Mouse (Mus musculus) ES-Bruce4 (cell line): ENCODE results near the gene Tspan17. TPM values are rescaled to one million over a fixed set of nuclear protein-coding genes. Genes with fewer than 3 reads are reported as not detected.
A peak's percentile ranks its signal among the peaks of the same experiment; 100 is the strongest.

Experiments
- H3K27ac ChIP-seq: 2 replicates; pipeline ENCODE4 v1.5.1; 2012; ENCODE audit warnings: low read length, inconsistent platforms; ENCODE audit not compliant: insufficient read depth
- H3K27me3 ChIP-seq: 2 replicates; pipeline ENCODE4 v1.6.1; 2012; ENCODE audit warnings: mild to moderate bottlenecking, low read length, inconsistent platforms; ENCODE audit not compliant: control insufficient read depth, poor library complexity, insufficient read depth, severe bottlenecking
- H3K36me3 ChIP-seq: 2 replicates; pipeline ENCODE4 v1.6.1; 2012; ENCODE audit warnings: inconsistent platforms, mild to moderate bottlenecking, low read length, moderate library complexity; ENCODE audit not compliant: control insufficient read depth, poor library complexity, insufficient read depth, severe bottlenecking
- H3K4me1 ChIP-seq: one replicate; pipeline ENCODE4 v1.8.1; 2011; ENCODE audit warnings: low read length; ENCODE audit not compliant: control insufficient read depth, insufficient read depth
- H3K4me3 ChIP-seq: 2 replicates; pipeline ENCODE4 v1.5.1; 2011; ENCODE audit warnings: low read depth, mild to moderate bottlenecking, low read length
- H3K9ac ChIP-seq: 2 replicates; pipeline ENCODE4 v1.6.1; 2012; ENCODE audit warnings: low read depth, mild to moderate bottlenecking, inconsistent platforms; ENCODE audit not compliant: poor library complexity, severe bottlenecking
- H3K9me3 ChIP-seq: replicated peaks from 2 replicates; pipeline ENCODE4 v1.6.1; 2012; ENCODE audit warnings: mild to moderate bottlenecking, low read length, inconsistent platforms; ENCODE audit not compliant: control insufficient read depth, poor library complexity, insufficient read depth, severe bottlenecking
- CTCF ChIP-seq: IDR thresholded peaks from one replicate; pipeline ENCODE4 v1.8.1; 2011; ENCODE audit warnings: low read depth, low read length
- EP300 ChIP-seq: IDR thresholded peaks from 2 replicates; pipeline ENCODE4 v1.6.1; 2011; ENCODE audit warnings: low read depth, low read length; ENCODE audit not compliant: insufficient read depth
- POLR2A ChIP-seq: IDR thresholded peaks from one replicate; pipeline ENCODE4 v1.8.1; 2011; ENCODE audit warnings: low read length; ENCODE audit not compliant: insufficient read depth
- polyA plus RNA-seq: library from polyadenylated mRNA; stranded (reverse); fragments of >200 nt; gene quantifications from 2 replicates; pipeline ENCODE4 v1.2.4, GENCODE M21; 2011; ENCODE audit warnings: low read depth; ENCODE audit not compliant: missing spikeins, insufficient read depth, insufficient read length

Gene Tspan17
- polyA plus RNA-seq, 1 experiment: 12.3 TPM

DNA sequence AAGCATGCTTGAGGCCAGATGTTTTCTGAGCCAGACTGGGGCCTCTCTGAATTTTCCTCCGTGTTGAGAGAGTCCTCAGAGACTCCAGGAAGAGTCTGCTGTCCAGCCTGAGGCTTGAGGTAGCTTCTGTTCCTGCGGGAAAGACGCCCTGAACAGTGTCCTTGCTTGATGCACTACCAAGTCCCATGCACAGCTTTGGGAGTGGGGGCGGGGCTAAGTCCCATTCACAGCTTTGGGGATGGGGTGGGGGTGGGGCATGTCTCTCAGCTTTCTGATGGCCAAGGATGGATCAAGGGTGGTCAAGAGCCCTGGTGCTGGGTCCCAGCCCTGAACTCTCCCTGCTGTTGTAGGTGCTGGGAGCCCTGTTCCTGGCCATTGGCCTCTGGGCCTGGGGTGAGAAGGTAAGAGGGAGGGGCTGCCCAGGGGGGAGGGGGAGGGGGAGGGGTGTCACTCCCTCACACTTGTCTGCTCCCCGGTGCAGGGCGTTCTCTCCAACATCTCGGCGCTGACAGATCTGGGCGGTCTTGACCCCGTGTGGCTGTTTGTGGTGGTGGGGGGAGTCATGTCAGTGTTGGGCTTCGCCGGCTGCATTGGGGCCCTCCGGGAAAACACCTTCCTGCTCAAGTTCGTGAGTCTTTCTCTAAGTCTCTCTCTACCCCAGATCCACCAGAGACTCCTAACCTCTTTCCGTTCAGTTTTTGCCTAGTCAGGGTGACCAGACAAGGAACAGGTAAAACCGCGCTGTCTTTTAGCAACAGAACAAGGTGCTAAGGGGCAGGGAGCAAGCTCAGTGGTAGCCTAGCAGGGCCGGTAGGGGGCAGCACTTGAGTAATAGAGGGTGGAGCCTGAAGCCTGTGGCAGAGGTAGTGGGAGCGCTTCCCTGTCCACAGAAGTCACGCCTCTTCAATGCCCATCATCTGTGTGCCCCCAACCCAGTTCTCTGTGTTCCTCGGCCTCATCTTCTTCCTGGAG, 3.4 kb downstream of the Tspan17 start:
- no peaks in the 10 kb centered on the region for H3K27me3 ChIP-seq
- peak overlapping the region; percentile 34; the same call in 1 of the 2 replicates for H3K27ac ChIP-seq
- H3K4me3 ChIP-seq: peak overlapping the region; percentile 17; the same call in 1 of the 2 replicates

GRCm38 (mm10) chr13:54794002-54794577, 4.9 kb downstream of the Tspan17 start:
- Histone ChIP-seq H3K27ac (no peak overlapping the region), H3K4me1 (peaks cover 1% of the 10 kb centered on the region), H3K4me3 (no peak overlapping the region), H3K9me3 (no peaks in the 10 kb centered on the region), H3K27me3 (no peaks in the 10 kb centered on the region), H3K36me3 (no peaks in the 10 kb centered on the region), H3K9ac (no peak overlapping the region)
- no peak for TF ChIP-seq CTCF
- no peak for TF ChIP-seq EP300
- TF ChIP-seq POLR2A: no peak

More for the DNA sequence above, 3.4 kb downstream of the Tspan17 start:
- no peaks in the 10 kb centered on the region for H3K36me3 ChIP-seq
- TF ChIP-seq EP300 (peak; percentile 16; the same call in 1 of the 2 replicates), CTCF (peak; percentile 82), POLR2A (no peak)
- H3K9ac ChIP-seq: no peak overlapping the region
- no peaks in the 10 kb centered on the region for H3K9me3 ChIP-seq
- peaks cover 3% of the 10 kb centered on the region for H3K4me1 ChIP-seq

DNA sequence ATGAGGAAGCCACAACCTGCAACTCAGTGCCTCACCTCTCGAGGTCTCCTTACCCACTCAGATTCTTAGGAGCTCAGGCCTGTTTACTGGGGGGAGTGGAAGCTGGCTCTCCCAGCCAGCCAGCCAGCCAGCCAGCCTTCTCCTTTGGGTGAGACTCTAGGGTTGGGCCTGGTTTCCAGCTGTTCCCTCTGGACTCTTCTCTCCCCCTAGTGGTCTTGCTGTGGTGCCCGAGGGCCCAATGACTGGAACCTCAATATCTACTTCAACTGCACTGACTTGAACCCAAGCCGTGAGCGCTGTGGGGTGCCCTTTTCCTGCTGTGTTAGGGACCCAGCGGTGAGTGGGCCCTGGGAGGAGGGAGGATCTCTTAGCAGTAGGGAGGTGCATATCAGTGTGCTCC, 5.7 kb downstream of the Tspan17 start:
- no peak overlapping the region for H3K4me3 ChIP-seq
- H3K4me1 ChIP-seq: peaks cover 1% of the 10 kb centered on the region
- no peak overlapping the region for H3K9ac ChIP-seq
- H3K27me3 ChIP-seq: no peaks in the 10 kb centered on the region
- TF ChIP-seq CTCF (peak; percentile 40), EP300 (no peak)
- no peaks in the 10 kb centered on the region for H3K9me3 ChIP-seq
- H3K36me3 ChIP-seq: no peaks in the 10 kb centered on the region
- no peak overlapping the region for H3K27ac ChIP-seq

DNA sequence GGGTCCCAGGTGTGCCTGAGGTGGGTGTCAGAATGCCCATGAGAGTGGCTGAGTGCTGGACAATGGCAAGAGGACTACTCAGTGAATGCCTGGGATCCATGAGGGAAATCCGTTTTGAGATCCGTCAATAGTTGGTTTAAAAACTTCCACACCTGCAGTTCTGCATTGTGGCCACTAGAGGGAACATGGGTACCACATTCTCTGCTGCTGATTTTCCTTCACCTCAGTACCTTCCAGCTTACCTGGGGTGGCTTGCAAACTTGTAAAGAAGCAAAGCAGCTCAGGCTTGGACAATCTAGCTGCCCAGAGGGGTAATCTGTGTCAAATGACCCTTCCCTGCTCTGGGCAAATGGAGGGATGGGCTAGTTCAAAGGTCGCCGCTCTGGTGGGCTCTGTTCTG, 8.2 kb downstream of the Tspan17 start:
- no peak overlapping the region for H3K9ac ChIP-seq
- H3K9me3 ChIP-seq: no peaks in the 10 kb centered on the region
- no peak overlapping the region for H3K4me3 ChIP-seq
- no peaks in the 10 kb centered on the region for H3K27me3 ChIP-seq
- TF ChIP-seq CTCF: peak; percentile 45
- no peak for TF ChIP-seq EP300
- TF ChIP-seq POLR2A: no peak
- H3K36me3 ChIP-seq: no peaks in the 10 kb centered on the region
- no peak overlapping the region for H3K27ac ChIP-seq
- H3K4me1 ChIP-seq: peaks cover 1% of the 10 kb centered on the region

DNA sequence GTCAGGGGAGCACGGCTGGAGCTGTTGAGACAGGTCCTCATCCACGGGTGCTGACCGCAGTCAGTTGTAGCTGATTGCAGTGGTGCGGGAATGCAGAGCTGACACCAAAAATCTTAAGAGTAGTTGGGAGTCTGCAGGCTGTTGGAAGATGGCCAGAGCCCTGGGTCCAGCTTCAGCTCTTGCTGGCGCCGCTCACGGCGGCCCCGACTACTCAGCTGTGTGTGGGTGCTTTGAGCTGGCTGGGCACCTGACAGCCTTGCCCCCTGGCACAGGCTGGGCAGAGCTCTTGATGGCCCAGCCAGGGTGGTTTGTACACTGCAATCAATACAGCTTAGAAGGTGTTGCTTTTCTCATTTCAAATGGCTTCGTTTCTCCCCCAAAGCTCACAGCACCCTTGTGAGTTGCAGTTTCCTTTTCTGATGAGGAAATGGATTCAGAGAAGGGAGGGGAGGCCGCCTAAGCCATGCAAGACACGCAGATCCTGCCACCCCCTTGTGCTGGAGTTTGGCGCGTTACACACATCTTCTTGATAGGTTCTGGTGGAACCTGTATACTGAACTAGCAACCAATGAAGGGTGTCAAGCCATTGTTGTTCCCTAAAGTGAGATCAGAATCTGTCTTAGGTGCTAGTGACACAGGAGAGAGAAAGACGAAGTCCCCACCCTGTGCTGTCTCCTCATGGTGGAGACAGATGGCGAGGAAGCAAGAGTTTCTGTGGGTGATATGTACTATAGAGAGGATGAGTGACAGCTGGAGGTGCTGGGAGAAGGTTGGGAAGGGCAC, 8.9 kb downstream of the Tspan17 start:
- no peak overlapping the region for H3K9ac ChIP-seq
- H3K4me3 ChIP-seq: no peak overlapping the region
- H3K27ac ChIP-seq: no peak overlapping the region
- H3K27me3 ChIP-seq: no peaks in the 10 kb centered on the region
- H3K9me3 ChIP-seq: no peaks in the 10 kb centered on the region
- no peaks in the 10 kb centered on the region for H3K36me3 ChIP-seq
- H3K4me1 ChIP-seq: peaks cover 1% of the 10 kb centered on the region
- TF ChIP-seq POLR2A: no peak
- no peak for TF ChIP-seq EP300
- TF ChIP-seq CTCF: no peak

DNA sequence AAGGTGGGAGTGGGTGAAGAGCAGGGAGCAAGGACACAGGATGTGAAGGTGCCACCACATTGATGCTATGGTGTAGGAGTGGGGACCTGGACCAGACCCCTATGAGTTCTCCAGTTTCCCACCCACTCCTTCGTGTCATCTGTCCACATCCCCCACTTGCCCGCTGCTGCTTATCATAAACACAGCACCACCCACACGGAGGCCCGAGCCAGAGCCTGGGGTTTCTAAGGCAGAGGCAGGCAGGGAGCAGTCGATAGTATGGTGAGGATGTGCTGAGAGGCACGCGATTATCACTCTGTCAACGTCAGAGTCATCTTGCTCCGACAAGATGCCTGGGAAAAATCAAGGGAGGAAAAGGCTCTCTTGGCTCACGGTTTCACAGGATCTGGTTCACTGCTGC, 9.6 kb downstream of the Tspan17 start:
- TF ChIP-seq POLR2A (no peak), EP300 (no peak), CTCF (no peak)
- H3K9me3 ChIP-seq: no peaks in the 10 kb centered on the region
- H3K4me1 ChIP-seq: no peaks in the 10 kb centered on the region
- no peaks in the 10 kb centered on the region for H3K27me3 ChIP-seq
- H3K36me3 ChIP-seq: no peaks in the 10 kb centered on the region
- no peak overlapping the region for H3K9ac ChIP-seq
- H3K27ac ChIP-seq: no peak overlapping the region
- no peak overlapping the region for H3K4me3 ChIP-seq
